Mouse (Mus musculus): Measurements from ENCODE around the gene Tex2. TPM values are rescaled to one million over a fixed set of nuclear protein-coding genes. Genes with fewer than 3 reads are reported as not detected.
"Not testable (repeated sequence)": the region's sequence is repeated elsewhere in the genome, so short reads cannot be mapped to it uniquely, and the experiment has no call there.

Tex2 gene
- polyA plus RNA-seq, 1 experiment from 2014 or later, result 11.2 TPM

GRCm38 (mm10) chr11:106492984-106493669 lies 120.1 kb downstream of the Tex2 start:
- H3K36me3 ChIP-seq (ENCODE audit: control insufficient read depth, insufficient read depth, low read length), result no peaks in the 10 kb centered on the region
- H3K4me3 ChIP-seq (ENCODE audit: low read depth, low read length), result no peak overlapping the region
- H3K4me2 ChIP-seq (replicated peaks; ENCODE audit: low read depth, low read length), result no peak overlapping the region
- no peaks in the 10 kb centered on the region for H3K4me1 ChIP-seq (replicated peaks; ENCODE audit: control insufficient read depth, insufficient read depth, low read length)
- DNase-seq (ENCODE audit: low spot score) (no peak), ATAC-seq (ENCODE audit: low FRiP score) (no peak)
- no peak overlapping the region for H3K27ac ChIP-seq (ENCODE audit: low read depth, low read length)
- 75% methylated on average over 7 of the region's 7 CpGs for WGBS
- no peaks in the 10 kb centered on the region for H3K9me3 ChIP-seq (ENCODE audit: control insufficient read depth, low read length)
- no peak overlapping the region for H3K9ac ChIP-seq (ENCODE audit: low read depth, low read length)
- no peaks in the 10 kb centered on the region for H3K27me3 ChIP-seq (ENCODE audit: control insufficient read depth, insufficient read depth, low read length)

- Histone ChIP-seq H3K9ac (ENCODE audit: low read depth, low read length) (no peak overlapping the region), H3K9me3 (ENCODE audit: control insufficient read depth, low read length) (no peaks in the 10 kb centered on the region), H3K27me3 (ENCODE audit: control insufficient read depth, insufficient read depth, low read length) (no peaks in the 10 kb centered on the region), H3K4me3 (ENCODE audit: low read depth, low read length) (no peak overlapping the region), H3K27ac (ENCODE audit: low read depth, low read length) (no peak overlapping the region), H3K4me2 (replicated peaks; ENCODE audit: low read depth, low read length) (no peak overlapping the region), H3K36me3 (ENCODE audit: control insufficient read depth, insufficient read depth, low read length) (no peaks in the 10 kb centered on the region), H3K4me1 (replicated peaks; ENCODE audit: control insufficient read depth, insufficient read depth, low read length) (no peaks in the 10 kb centered on the region)
- ATAC-seq (ENCODE audit: low FRiP score), result no peak
- WGBS, result 0% methylated on average over 3 of the region's 3 CpGs
- peak; percentile 81 for DNase-seq (ENCODE audit: low spot score)
These were observed 121.8 kb downstream of the Tex2 start for GRCm38 (mm10) chr11:106491393-106491792.

GRCm38 (mm10) chr11:106490600-106490999 lies 122.6 kb downstream of the Tex2 start:
- not testable (repeated sequence) for H3K4me3 ChIP-seq (ENCODE audit: low read depth, low read length); H3K36me3 ChIP-seq (ENCODE audit: control insufficient read depth, insufficient read depth, low read length); H3K4me2 ChIP-seq (replicated peaks; ENCODE audit: low read depth, low read length); H3K27me3 ChIP-seq (ENCODE audit: control insufficient read depth, insufficient read depth, low read length); H3K9me3 ChIP-seq (ENCODE audit: control insufficient read depth, low read length); DNase-seq (ENCODE audit: low spot score); ATAC-seq (ENCODE audit: low FRiP score); H3K4me1 ChIP-seq (replicated peaks; ENCODE audit: control insufficient read depth, insufficient read depth, low read length); H3K9ac ChIP-seq (ENCODE audit: low read depth, low read length); H3K27ac ChIP-seq (ENCODE audit: low read depth, low read length)
- 91% methylated on average over 6 of the region's 6 CpGs for WGBS

DNA sequence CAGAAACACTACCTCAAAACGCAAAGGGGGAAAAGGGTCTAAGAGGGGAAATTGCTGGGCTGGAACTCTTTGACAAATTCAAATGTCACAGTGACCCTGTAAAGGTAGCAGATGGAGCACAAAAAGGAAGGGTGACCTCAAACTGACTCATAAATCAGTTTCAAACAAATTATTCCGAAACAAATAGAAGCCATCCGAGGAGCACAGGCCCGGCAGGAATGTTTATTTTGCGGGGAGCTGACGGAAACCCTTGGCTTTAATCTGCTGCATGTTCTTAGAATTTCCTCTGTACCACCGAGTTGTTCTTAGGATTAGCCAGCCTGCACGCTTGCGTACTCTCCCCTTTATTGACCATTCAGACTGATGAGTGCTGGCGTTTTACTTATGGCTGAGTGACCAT lies 123.2 kb downstream of the Tex2 start:
- Histone ChIP-seq H3K36me3 (ENCODE audit: control insufficient read depth, insufficient read depth, low read length) (no peaks in the 10 kb centered on the region), H3K4me2 (replicated peaks; ENCODE audit: low read depth, low read length) (no peak overlapping the region), H3K27me3 (ENCODE audit: control insufficient read depth, insufficient read depth, low read length) (no peaks in the 10 kb centered on the region), H3K4me1 (replicated peaks; ENCODE audit: control insufficient read depth, insufficient read depth, low read length) (no peaks in the 10 kb centered on the region), H3K27ac (ENCODE audit: low read depth, low read length) (no peak overlapping the region), H3K9me3 (ENCODE audit: control insufficient read depth, low read length) (no peaks in the 10 kb centered on the region), H3K9ac (ENCODE audit: low read depth, low read length) (no peak overlapping the region), H3K4me3 (ENCODE audit: low read depth, low read length) (no peak overlapping the region)
- 73% methylated on average over 10 of the region's 10 CpGs for WGBS
- DNase-seq (ENCODE audit: low spot score) (no peak), ATAC-seq (ENCODE audit: low FRiP score) (no peak)

- Histone ChIP-seq H3K27me3 (ENCODE audit: control insufficient read depth, insufficient read depth, low read length) (no peaks in the 10 kb centered on the region), H3K4me2 (replicated peaks; ENCODE audit: low read depth, low read length) (no peak overlapping the region), H3K9ac (ENCODE audit: low read depth, low read length) (no peak overlapping the region), H3K36me3 (ENCODE audit: control insufficient read depth, insufficient read depth, low read length) (no peaks in the 10 kb centered on the region), H3K27ac (ENCODE audit: low read depth, low read length) (no peak overlapping the region), H3K4me3 (ENCODE audit: low read depth, low read length) (no peak overlapping the region), H3K9me3 (ENCODE audit: control insufficient read depth, low read length) (no peaks in the 10 kb centered on the region), H3K4me1 (replicated peaks; ENCODE audit: control insufficient read depth, insufficient read depth, low read length) (no peaks in the 10 kb centered on the region)
- DNase-seq (ENCODE audit: low spot score) (no peak), ATAC-seq (ENCODE audit: low FRiP score) (no peak)
- WGBS, result 60% methylated on average over 7 of the region's 7 CpGs
These were observed 124.1 kb downstream of the Tex2 start for GRCm38 (mm10) chr11:106489036-106489693.

GRCm38 (mm10) chr11:106488126-106488561 lies 125.1 kb downstream of the Tex2 start:
- WGBS, result 10% methylated on average over 17 of the region's 17 CpGs
- no peak overlapping the region for H3K27ac ChIP-seq (ENCODE audit: low read depth, low read length)
- peak overlapping the region; percentile 94 for H3K4me2 ChIP-seq (replicated peaks; ENCODE audit: low read depth, low read length)
- peak overlapping the region; percentile 90 for H3K4me3 ChIP-seq (ENCODE audit: low read depth, low read length)
- H3K4me1 ChIP-seq (replicated peaks; ENCODE audit: control insufficient read depth, insufficient read depth, low read length), result no peaks in the 10 kb centered on the region
- no peak for DNase-seq (ENCODE audit: low spot score)
- H3K36me3 ChIP-seq (ENCODE audit: control insufficient read depth, insufficient read depth, low read length), result no peaks in the 10 kb centered on the region
- no peak overlapping the region for H3K9ac ChIP-seq (ENCODE audit: low read depth, low read length)
- no peaks in the 10 kb centered on the region for H3K27me3 ChIP-seq (ENCODE audit: control insufficient read depth, insufficient read depth, low read length)
- peak; percentile 64 for ATAC-seq (ENCODE audit: low FRiP score)
- no peaks in the 10 kb centered on the region for H3K9me3 ChIP-seq (ENCODE audit: control insufficient read depth, low read length)

GRCm38 (mm10) chr11:106487733-106488115 lies 125.5 kb downstream of the Tex2 start, which contains the start of gene Ern1:
TSS of gene Ern1 (minus strand) at chr11:106487852.
- Histone ChIP-seq H3K9ac (ENCODE audit: low read depth, low read length) (peak within 1 kb of the TSS; percentile 87), H3K4me3 (ENCODE audit: low read depth, low read length) (peak within 1 kb of the TSS; percentile 90), H3K36me3 (ENCODE audit: control insufficient read depth, insufficient read depth, low read length) (no peaks in the 10 kb centered on the region), H3K27ac (ENCODE audit: low read depth, low read length) (peak within 1 kb of the TSS; percentile 72), H3K4me2 (replicated peaks; ENCODE audit: low read depth, low read length) (peak within 1 kb of the TSS; percentile 94), H3K27me3 (ENCODE audit: control insufficient read depth, insufficient read depth, low read length) (no peaks in the 10 kb centered on the region), H3K4me1 (replicated peaks; ENCODE audit: control insufficient read depth, insufficient read depth, low read length) (no peaks in the 10 kb centered on the region), H3K9me3 (ENCODE audit: control insufficient read depth, low read length) (no peaks in the 10 kb centered on the region)
- DNase-seq (ENCODE audit: low spot score), result peak; percentile 94
- under 1% methylated on average over 25 of the region's 28 CpGs for WGBS
- peak; percentile 97 for ATAC-seq (ENCODE audit: low FRiP score)

- H3K4me1 ChIP-seq (replicated peaks; ENCODE audit: control insufficient read depth, insufficient read depth, low read length), result no peaks in the 10 kb centered on the region
- whole genome bisulfite sequencing, result under 1% methylated on average over 55 of the region's 86 CpGs
- DNase-seq (ENCODE audit: low spot score) (peak; percentile 55), ATAC-seq (ENCODE audit: low FRiP score) (peak; percentile 87)
- H3K27ac ChIP-seq (ENCODE audit: low read depth, low read length), result peak overlapping the region; percentile 72
- no peaks in the 10 kb centered on the region for H3K9me3 ChIP-seq (ENCODE audit: control insufficient read depth, low read length)
- H3K4me3 ChIP-seq (ENCODE audit: low read depth, low read length), result peak overlapping the region; percentile 90
- peak overlapping the region; percentile 87 for H3K9ac ChIP-seq (ENCODE audit: low read depth, low read length)
- H3K27me3 ChIP-seq (ENCODE audit: control insufficient read depth, insufficient read depth, low read length), result no peaks in the 10 kb centered on the region
- H3K36me3 ChIP-seq (ENCODE audit: control insufficient read depth, insufficient read depth, low read length), result no peaks in the 10 kb centered on the region
- peak overlapping the region; percentile 94 for H3K4me2 ChIP-seq (replicated peaks; ENCODE audit: low read depth, low read length)
These were observed 126.1 kb downstream of the Tex2 start for GRCm38 (mm10) chr11:106486866-106487732.

Data from hindbrain, embryonic 11.5 days (tissue).